Mouse (Mus musculus): ENCODE data around the gene Kcnip2. TPM values are rescaled to one million over a fixed set of nuclear protein-coding genes. Genes with fewer than 3 reads are reported as not detected.

Gene Kcnip2
- polyA plus RNA-seq, 1 experiment from 2014 or later: 20.4 TPM

DNA sequence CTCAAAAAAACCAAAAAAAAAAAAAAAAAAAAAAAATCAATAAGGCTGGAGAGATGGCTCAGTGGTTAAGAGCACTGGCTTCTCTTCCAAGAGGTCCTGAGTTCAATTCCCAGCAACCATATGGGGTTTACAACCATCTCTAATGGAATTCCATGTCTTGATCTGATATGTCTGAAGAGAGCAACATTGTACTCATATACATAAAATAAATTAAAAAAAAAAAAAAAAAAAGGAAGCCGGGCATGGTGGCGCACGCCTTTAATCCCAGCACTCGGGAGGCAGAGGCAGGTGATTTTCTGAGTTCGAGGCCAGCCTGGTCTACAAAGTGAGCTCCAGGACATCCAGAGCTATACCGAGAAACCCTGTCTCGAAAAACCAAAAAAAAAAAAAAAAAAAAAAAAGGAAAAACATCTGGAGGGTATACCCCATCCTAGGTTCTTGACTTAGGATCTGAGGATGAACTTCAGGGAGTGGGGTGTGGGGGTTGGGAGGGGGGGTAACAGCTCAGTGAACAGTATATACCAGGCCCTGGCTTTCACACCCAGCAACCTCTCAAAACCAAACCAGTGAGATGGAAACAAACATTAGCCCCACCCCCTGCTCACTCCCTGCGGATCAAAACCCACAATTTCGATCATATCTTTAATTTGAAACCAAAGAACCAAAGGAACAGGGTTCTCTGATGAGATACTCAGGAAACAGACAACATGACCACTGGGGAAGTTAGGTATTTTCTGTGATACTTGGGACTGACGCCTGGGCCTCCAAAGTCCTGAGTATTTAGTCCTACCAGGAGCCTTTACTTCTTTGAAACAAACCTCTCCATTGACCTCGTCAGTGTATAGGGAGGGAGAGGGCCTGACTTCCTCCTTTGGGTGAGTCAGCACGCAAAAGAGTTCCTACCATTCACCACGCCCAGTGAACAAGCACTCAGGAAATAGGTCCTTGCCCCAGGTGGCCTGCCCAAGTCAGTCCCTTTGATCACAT lies 25.7 kb downstream of the Kcnip2 start:
- WGBS: 85% methylated on average over 13 of the region's 13 CpGs

DNA sequence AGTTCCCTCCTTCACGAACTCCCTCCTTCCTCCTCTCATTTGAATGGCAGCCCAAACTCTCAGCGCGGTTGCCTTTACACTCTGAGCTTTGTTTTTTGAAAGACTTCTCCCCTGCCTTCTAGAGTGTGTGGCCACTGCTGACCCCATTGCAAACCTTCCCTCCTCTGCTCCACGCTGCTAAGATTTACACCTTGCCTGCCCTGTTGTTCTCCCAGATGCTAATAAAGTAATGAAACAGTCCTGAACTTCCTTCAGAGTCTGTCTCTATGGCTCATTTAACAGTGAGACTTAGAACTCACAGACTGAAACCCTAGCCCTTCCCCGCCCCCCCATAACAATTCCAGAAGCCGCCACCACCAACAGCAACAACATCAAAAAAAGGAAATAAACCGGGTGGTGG lies 26.5 kb downstream of the Kcnip2 start:
- Histone ChIP-seq H3K4me1 (ENCODE audit: control insufficient read depth, insufficient read depth, low read length) (no peaks in the 10 kb centered on the region), H3K4me3 (ENCODE audit: low read depth, low read length) (no peak overlapping the region), H3K4me2 (ENCODE audit: low read depth, low read length) (no peak overlapping the region), H3K27ac (ENCODE audit: low read depth, low read length) (no peak overlapping the region), H3K9ac (replicated peaks; ENCODE audit: low read depth, low read length) (no peak overlapping the region), H3K27me3 (ENCODE audit: control insufficient read depth, insufficient read depth, low read length) (no peaks in the 10 kb centered on the region), H3K36me3 (ENCODE audit: control insufficient read depth, insufficient read depth, low read length) (no peaks in the 10 kb centered on the region), H3K9me3 (ENCODE audit: control insufficient read depth, low read length) (no peaks in the 10 kb centered on the region)
- no peak for ATAC-seq (ENCODE audit: low read depth)
- WGBS: 42% methylated on average over 7 of the region's 7 CpGs

More for the DNA sequence above, 25.7 kb downstream of the Kcnip2 start:
- Histone ChIP-seq H3K4me1 (ENCODE audit: control insufficient read depth, insufficient read depth, low read length) (no peaks in the 10 kb centered on the region), H3K27ac (ENCODE audit: low read depth, low read length) (no peak overlapping the region), H3K4me3 (ENCODE audit: low read depth, low read length) (no peak overlapping the region), H3K9ac (replicated peaks; ENCODE audit: low read depth, low read length) (no peak overlapping the region), H3K4me2 (ENCODE audit: low read depth, low read length) (no peak overlapping the region), H3K36me3 (ENCODE audit: control insufficient read depth, insufficient read depth, low read length) (no peaks in the 10 kb centered on the region), H3K9me3 (ENCODE audit: control insufficient read depth, low read length) (no peaks in the 10 kb centered on the region), H3K27me3 (ENCODE audit: control insufficient read depth, insufficient read depth, low read length) (no peaks in the 10 kb centered on the region)
- no peak for ATAC-seq (ENCODE audit: low read depth)

DNA sequence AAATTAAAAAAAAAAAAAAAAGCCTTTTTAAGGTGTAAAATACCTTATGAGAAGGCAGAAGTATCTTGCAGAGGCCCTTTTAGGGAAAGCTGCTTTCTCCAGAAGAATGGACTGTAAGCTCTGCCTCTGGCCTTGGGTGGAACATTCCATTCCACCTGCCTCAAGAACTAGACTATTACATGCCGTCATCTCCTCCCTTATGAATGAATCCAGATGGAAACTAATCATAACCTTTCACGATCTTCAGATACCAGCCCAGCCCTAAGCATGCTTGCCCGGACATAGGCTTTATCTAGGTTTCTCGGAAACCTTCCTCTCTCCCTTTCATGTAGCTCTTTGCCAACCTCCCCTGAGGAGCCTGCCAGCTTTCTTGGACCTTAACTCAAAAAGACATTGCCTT lies 27.5 kb downstream of the Kcnip2 start:
- no peak overlapping the region for H3K4me2 ChIP-seq (ENCODE audit: low read depth, low read length)
- H3K4me3 ChIP-seq (ENCODE audit: low read depth, low read length): no peak overlapping the region
- no peaks in the 10 kb centered on the region for H3K9me3 ChIP-seq (ENCODE audit: control insufficient read depth, low read length)
- no peak overlapping the region for H3K27ac ChIP-seq (ENCODE audit: low read depth, low read length)
- no peaks in the 10 kb centered on the region for H3K36me3 ChIP-seq (ENCODE audit: control insufficient read depth, insufficient read depth, low read length)
- H3K4me1 ChIP-seq (ENCODE audit: control insufficient read depth, insufficient read depth, low read length): no peaks in the 10 kb centered on the region
- no peak for ATAC-seq (ENCODE audit: low read depth)
- no peak overlapping the region for H3K9ac ChIP-seq (replicated peaks; ENCODE audit: low read depth, low read length)
- no peaks in the 10 kb centered on the region for H3K27me3 ChIP-seq (ENCODE audit: control insufficient read depth, insufficient read depth, low read length)
- 85% methylated on average over 4 of the region's 4 CpGs for WGBS

DNA sequence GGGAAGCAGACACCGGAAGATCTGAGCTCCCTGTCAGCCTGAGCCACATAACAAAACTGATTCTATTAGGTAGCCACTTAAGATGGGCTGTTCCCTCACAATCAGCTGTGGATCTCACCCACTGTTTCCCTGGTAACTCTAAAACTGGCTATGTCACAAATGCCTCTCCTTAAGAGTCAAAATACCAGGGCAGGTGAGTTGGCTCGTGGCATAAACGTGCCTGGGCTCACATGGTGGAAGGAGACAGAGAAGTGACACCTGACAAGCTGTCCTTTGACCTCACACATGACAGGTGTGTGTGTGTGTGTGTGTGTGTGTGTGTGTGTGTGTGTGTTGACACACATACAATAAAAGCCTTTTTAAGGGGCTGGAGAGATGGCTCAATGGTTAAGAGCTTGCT lies 28.4 kb downstream of the Kcnip2 start:
- Histone ChIP-seq H3K4me2 (ENCODE audit: low read depth, low read length) (no peak overlapping the region), H3K27me3 (ENCODE audit: control insufficient read depth, insufficient read depth, low read length) (peaks cover 2% of the 10 kb centered on the region; the same call in 1 of the 2 replicates), H3K9ac (replicated peaks; ENCODE audit: low read depth, low read length) (no peak overlapping the region), H3K4me1 (ENCODE audit: control insufficient read depth, insufficient read depth, low read length) (no peaks in the 10 kb centered on the region), H3K4me3 (ENCODE audit: low read depth, low read length) (no peak overlapping the region), H3K27ac (ENCODE audit: low read depth, low read length) (no peak overlapping the region), H3K36me3 (ENCODE audit: control insufficient read depth, insufficient read depth, low read length) (no peaks in the 10 kb centered on the region), H3K9me3 (ENCODE audit: control insufficient read depth, low read length) (no peaks in the 10 kb centered on the region)
- 84% methylated on average over 3 of the region's 3 CpGs for WGBS
- ATAC-seq (ENCODE audit: low read depth): no peak

DNA sequence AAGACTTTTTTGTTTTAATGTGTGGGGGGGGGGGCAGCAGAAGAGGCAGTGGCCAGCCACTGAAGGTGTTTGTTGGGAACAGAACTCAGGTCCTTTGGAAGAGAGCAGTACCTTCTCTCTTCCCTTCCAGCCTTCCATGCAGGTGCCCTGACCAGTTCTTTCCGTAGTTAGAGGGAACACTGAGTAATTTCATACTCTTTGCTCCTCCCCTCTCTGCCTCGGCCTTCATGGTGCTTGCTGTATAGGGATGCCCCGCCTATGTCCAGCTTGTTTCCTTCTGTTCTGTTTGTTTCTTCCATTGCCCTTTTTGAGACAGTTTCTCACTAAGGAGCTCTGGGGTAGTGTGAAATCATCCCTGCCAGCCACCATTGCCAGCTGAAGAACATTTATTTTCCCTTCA lies 30.4 kb downstream of the Kcnip2 start:
- H3K27me3 ChIP-seq (ENCODE audit: control insufficient read depth, insufficient read depth, low read length): peaks cover 2% of the 10 kb centered on the region; the same call in 1 of the 2 replicates
- H3K9ac ChIP-seq (replicated peaks; ENCODE audit: low read depth, low read length): no peak overlapping the region
- H3K4me3 ChIP-seq (ENCODE audit: low read depth, low read length): no peak overlapping the region
- H3K9me3 ChIP-seq (ENCODE audit: control insufficient read depth, low read length): no peaks in the 10 kb centered on the region
- no peak overlapping the region for H3K27ac ChIP-seq (ENCODE audit: low read depth, low read length)
- peaks cover 17% of the 10 kb centered on the region for H3K4me1 ChIP-seq (ENCODE audit: control insufficient read depth, insufficient read depth, low read length)
- H3K4me2 ChIP-seq (ENCODE audit: low read depth, low read length): no peak overlapping the region
- no peaks in the 10 kb centered on the region for H3K36me3 ChIP-seq (ENCODE audit: control insufficient read depth, insufficient read depth, low read length)
- no peak for ATAC-seq (ENCODE audit: low read depth)
- 57% methylated on average over 3 of the region's 3 CpGs for WGBS

DNA sequence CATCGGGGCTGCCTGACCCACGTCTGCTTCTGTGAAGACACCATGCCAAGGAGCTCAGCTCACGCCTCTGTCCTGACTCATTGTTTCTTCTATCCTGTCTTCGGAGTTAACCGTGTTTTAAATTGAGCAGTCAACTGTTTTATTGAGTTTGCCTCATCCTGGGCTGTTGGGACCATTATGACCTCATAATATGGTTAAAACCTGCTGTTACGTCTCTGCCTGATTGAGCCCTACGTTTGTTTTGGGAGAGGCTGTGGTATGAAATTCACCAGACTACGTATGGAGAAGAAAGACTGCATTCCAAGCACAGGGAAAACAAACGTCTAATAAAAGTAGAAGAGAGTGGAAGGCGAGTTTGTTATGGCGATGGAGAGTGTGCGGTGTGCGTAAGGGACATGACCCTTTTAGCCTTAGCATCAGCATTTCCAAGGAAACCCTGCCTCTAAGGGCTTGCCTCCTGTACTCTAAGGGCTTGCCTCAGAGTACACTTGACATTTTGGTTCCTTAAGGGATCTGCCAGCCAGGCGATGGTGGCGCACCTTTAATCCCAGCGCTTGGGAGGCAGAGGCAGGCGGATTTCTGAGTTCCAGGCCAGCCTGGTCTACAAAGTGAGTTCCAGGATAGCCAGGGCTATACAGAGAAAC lies 31.8 kb downstream of the Kcnip2 start:
- Histone ChIP-seq H3K36me3 (ENCODE audit: control insufficient read depth, insufficient read depth, low read length) (peaks cover 8% of the 10 kb centered on the region; the same call in 1 of the 2 replicates), H3K27me3 (ENCODE audit: control insufficient read depth, insufficient read depth, low read length) (peaks cover 2% of the 10 kb centered on the region; the same call in 1 of the 2 replicates), H3K4me3 (ENCODE audit: low read depth, low read length) (peak overlapping the region; percentile 31), H3K9ac (replicated peaks; ENCODE audit: low read depth, low read length) (peak overlapping the region; percentile 32; the same call in 1 of the 2 replicates), H3K27ac (ENCODE audit: low read depth, low read length) (peak overlapping the region; percentile 44; the same call in 1 of the 2 replicates), H3K4me2 (ENCODE audit: low read depth, low read length) (peak overlapping the region; percentile 58), H3K9me3 (ENCODE audit: control insufficient read depth, low read length) (no peaks in the 10 kb centered on the region), H3K4me1 (ENCODE audit: control insufficient read depth, insufficient read depth, low read length) (peaks cover 26% of the 10 kb centered on the region)
- no peak for ATAC-seq (ENCODE audit: low read depth)
- WGBS: 31% methylated on average over 17 of the region's 17 CpGs

DNA sequence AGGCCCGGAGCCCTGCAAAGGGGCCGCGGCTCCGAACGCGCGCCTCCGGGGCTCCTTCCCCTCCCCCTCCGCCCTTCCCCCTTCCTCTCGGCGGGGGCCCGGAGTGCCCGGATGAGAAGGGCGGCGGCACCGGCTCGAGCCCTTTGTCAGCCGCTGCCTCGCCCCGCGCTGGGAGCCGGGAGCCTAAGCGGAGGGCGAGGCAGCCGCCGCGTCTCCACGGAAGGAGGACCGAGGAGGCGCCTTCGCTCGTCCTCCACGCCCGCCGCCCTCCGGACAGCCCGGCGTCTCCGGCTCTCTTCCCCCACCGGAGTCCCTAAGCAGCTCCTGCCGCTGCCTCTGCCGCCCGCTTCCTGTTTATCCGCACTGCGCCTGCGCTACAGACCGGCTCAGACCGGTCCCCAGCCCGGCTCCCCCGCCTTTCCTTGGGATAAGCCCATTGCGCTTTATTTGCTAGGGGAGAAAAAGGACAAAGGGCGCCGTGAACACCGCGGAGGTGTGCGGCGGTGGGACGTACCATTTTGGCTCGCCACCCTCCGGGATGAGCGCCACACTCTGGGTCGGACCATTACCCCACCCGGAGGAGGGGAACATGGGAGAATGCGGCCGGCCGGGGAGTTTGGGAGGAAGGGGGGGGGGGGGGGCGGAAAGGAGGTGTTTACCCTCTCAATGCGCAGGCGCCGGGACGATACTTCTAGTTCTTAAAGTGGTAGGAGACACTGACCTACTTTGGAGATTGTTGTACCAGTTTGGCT lies 32.5 kb downstream of the Kcnip2 start, which contains the start of gene Mgea5:
Gene Mgea5 (minus strand): TSS at position 657 of the 752 bp plus-strand sequence.
- H3K36me3 ChIP-seq (ENCODE audit: control insufficient read depth, insufficient read depth, low read length): peaks cover 13% of the 10 kb centered on the region; the same call in 1 of the 2 replicates
- peak within 1 kb of the TSS; percentile 97 for H3K9ac ChIP-seq (replicated peaks; ENCODE audit: low read depth, low read length)
- under 1% methylated on average over 57 of the region's 71 CpGs for WGBS
- H3K27ac ChIP-seq (ENCODE audit: low read depth, low read length): peak within 1 kb of the TSS; percentile 99
- peaks cover 2% of the 10 kb centered on the region; the same call in 1 of the 2 replicates for H3K27me3 ChIP-seq (ENCODE audit: control insufficient read depth, insufficient read depth, low read length)
- ATAC-seq (ENCODE audit: low read depth): peak; percentile 97
- peak within 1 kb of the TSS; percentile 100 for H3K4me3 ChIP-seq (ENCODE audit: low read depth, low read length)
- no peaks in the 10 kb centered on the region for H3K9me3 ChIP-seq (ENCODE audit: control insufficient read depth, low read length)
- H3K4me1 ChIP-seq (ENCODE audit: control insufficient read depth, insufficient read depth, low read length): peaks cover 26% of the 10 kb centered on the region
- H3K4me2 ChIP-seq (ENCODE audit: low read depth, low read length): peak within 1 kb of the TSS; percentile 68

DNA sequence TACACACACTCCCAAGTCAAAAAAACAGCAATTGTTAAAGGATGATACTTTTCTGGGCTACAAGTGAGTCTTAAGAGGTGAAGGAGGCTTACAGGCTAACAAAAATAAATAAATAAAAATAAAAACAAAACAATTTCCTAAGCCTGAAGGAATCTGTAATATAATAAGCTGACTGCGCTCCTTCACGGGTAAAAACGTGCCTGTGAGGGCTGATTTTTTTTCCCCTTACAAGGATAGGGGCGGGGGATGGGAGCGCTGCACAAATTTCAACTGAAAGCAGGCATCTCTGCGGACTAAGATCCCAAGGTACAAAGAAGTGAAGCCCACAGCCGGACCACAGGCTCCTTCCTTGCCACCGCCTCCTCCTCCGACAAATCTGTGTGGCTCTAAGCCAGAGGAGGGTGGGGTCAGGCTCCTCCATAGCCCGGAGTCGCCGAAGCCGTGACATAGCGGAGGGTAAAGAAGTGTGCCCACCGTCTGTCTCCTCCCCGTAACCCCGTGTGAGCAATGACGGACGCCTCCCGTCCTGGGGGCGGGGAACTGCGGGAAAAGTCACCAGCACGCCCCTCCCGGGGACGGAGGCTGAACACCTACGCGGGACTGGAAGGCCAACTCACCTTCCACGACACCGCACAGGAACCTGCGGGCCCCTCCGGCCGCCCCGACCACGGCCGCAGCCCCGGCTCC lies 33.4 kb downstream of the Kcnip2 start:
- peaks cover 18% of the 10 kb centered on the region; the same call in 1 of the 2 replicates for H3K36me3 ChIP-seq (ENCODE audit: control insufficient read depth, insufficient read depth, low read length)
- peak overlapping the region; percentile 99 for H3K27ac ChIP-seq (ENCODE audit: low read depth, low read length)
- H3K4me3 ChIP-seq (ENCODE audit: low read depth, low read length): peak overlapping the region; percentile 100
- H3K4me2 ChIP-seq (ENCODE audit: low read depth, low read length): peak overlapping the region; percentile 68
- H3K27me3 ChIP-seq (ENCODE audit: control insufficient read depth, insufficient read depth, low read length): peaks cover 2% of the 10 kb centered on the region; the same call in 1 of the 2 replicates
- WGBS: under 1% methylated on average over 34 of the region's 36 CpGs
- no peaks in the 10 kb centered on the region for H3K9me3 ChIP-seq (ENCODE audit: control insufficient read depth, low read length)
- peak overlapping the region; percentile 97 for H3K9ac ChIP-seq (replicated peaks; ENCODE audit: low read depth, low read length)
- H3K4me1 ChIP-seq (ENCODE audit: control insufficient read depth, insufficient read depth, low read length): peaks cover 26% of the 10 kb centered on the region
- peak; percentile 48 for ATAC-seq (ENCODE audit: low read depth)

Data from neural tube, embryonic 14.5 days (tissue).